Mouse (Mus musculus) cortical plate, adult 2 months (tissue): ENCODE results near the gene Mst1r. TPM values are rescaled to one million over a fixed set of nuclear protein-coding genes. Genes with fewer than 3 reads are reported as not detected.

Source experiments
- H3K27ac ChIP-seq: fragments of 200-500 bp; 2 replicates; pipeline ENCODE4 v1.5.1; 2012; ENCODE audit warnings: low read length, control low read depth, inconsistent platforms; ENCODE audit not compliant: insufficient read depth
- H3K4me1 ChIP-seq: fragments of 200-500 bp; 2 replicates; pipeline ENCODE4 v1.6.1; 2011; ENCODE audit warnings: low read length; ENCODE audit not compliant: control insufficient read depth, insufficient read depth
- H3K4me3 ChIP-seq: fragments of 200-500 bp; 2 replicates; pipeline ENCODE4 v1.5.1; 2011; ENCODE audit warnings: mild to moderate bottlenecking, low read length, control low read depth; ENCODE audit not compliant: insufficient read depth
- CTCF ChIP-seq: fragments of 200-500 bp; IDR thresholded peaks from 2 replicates; pipeline ENCODE4 v1.5.1; 2011; ENCODE audit warnings: mild to moderate bottlenecking, control low read depth, low read length; ENCODE audit not compliant: insufficient read depth; ENCODE audit errors: extremely low read depth
- POLR2A ChIP-seq: fragments of 200-500 bp; IDR thresholded peaks from 2 replicates; pipeline ENCODE4 v1.6.1; 2011; ENCODE audit warnings: mild to moderate bottlenecking, low read length, control low read depth; ENCODE audit not compliant: insufficient read depth; ENCODE audit errors: extremely low read depth
- polyA plus RNA-seq: library from polyadenylated mRNA; depleted of rRNA; stranded (reverse); fragments of >200 nt; gene quantifications from 2 replicates; pipeline ENCODE4 v1.2.3, GENCODE M21; 2012

The Mst1r gene
- polyA plus RNA-seq, 1 experiment = 2.0 TPM

DNA sequence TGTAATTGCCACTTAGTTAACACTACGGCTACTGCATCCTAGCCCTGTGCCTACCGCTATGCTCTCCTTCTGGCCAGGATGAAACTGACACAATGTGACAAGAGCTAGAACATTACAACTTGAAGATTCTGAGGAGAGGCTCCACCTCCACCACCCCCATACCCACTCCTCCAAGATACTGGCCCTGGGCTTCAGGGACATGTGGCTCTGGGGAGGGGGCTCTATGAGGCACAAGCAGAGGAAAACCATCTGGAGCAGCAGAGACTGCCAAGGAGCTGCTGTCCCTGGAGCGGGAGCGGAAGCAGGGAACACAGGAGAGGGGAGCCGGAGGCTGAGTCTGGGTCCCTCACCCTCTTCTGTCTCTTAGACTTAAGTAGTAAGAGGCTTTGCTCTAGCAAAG, 21.1 kb downstream of the Mst1r start:
- TF ChIP-seq CTCF = no peak
- no peak for TF ChIP-seq POLR2A
- H3K4me3 ChIP-seq = no peak overlapping the region
- H3K27ac ChIP-seq = no peak overlapping the region

DNA sequence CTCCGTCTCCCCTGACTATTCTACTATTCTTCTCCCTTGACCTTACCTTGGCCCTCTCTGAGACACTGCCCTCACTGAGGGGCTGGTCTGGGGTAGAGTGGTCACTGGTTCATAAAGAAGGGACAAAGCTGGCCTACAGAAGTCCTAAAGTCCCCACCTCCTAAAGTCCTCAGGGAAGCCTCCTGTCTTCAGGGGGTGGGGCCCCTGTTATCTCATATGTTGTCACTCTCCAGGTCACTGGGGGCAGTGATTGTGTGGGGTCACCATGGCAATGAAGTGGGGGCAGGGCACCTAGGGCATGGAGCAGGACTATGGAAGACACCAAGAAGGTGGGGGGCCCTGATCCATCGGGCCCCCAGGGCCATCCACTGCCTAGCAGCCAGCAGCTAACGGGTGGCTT, 21.5 kb downstream of the Mst1r start, which contains the start of gene Actl11:
Actl11 (plus strand) TSS at position 301 of the 400 bp plus-strand sequence.
- H3K27ac ChIP-seq = no peak within 1 kb of the TSS

More for the DNA sequence above, 21.1 kb downstream of the Mst1r start:
- H3K4me1 ChIP-seq = peaks cover 7% of the 10 kb centered on the region

GRCm38 (mm10) chr9:107932221-107932620, 25.5 kb downstream of the Mst1r start:
- no peak overlapping the region for H3K4me3 ChIP-seq
- peaks cover 3% of the 10 kb centered on the region for H3K4me1 ChIP-seq
- H3K27ac ChIP-seq = peak overlapping the region; percentile 12; the same call in 1 of the 2 replicates
- TF ChIP-seq POLR2A = no peak
- no peak for TF ChIP-seq CTCF

More for the DNA sequence above, 21.5 kb downstream of the Mst1r start, which contains the start of gene Actl11:
- TF ChIP-seq CTCF (no peak), POLR2A (no peak)
- Histone ChIP-seq H3K4me1 (peaks cover 7% of the 10 kb centered on the region), H3K4me3 (no peak within 1 kb of the TSS)

- peak; percentile 32; the same call in 1 of the 2 replicates for TF ChIP-seq POLR2A
- no peak for TF ChIP-seq CTCF
- Histone ChIP-seq H3K27ac (peak overlapping the region; percentile 3; the same call in 1 of the 2 replicates), H3K4me1 (peaks cover 2% of the 10 kb centered on the region), H3K4me3 (no peak overlapping the region)
Measured at GRCm38 (mm10) chr9:107934146-107934545, 27.5 kb downstream of the Mst1r start.

GRCm38 (mm10) chr9:107935374-107935773, 28.7 kb downstream of the Mst1r start, which contains the start of gene Camkv:
Camkv (plus strand) TSS chr9:107935674.
- Histone ChIP-seq H3K4me1 (peaks cover 12% of the 10 kb centered on the region), H3K4me3 (peak within 1 kb of the TSS; percentile 87), H3K27ac (peak within 1 kb of the TSS; percentile 83)
- TF ChIP-seq CTCF (no peak), POLR2A (no peak)

DNA sequence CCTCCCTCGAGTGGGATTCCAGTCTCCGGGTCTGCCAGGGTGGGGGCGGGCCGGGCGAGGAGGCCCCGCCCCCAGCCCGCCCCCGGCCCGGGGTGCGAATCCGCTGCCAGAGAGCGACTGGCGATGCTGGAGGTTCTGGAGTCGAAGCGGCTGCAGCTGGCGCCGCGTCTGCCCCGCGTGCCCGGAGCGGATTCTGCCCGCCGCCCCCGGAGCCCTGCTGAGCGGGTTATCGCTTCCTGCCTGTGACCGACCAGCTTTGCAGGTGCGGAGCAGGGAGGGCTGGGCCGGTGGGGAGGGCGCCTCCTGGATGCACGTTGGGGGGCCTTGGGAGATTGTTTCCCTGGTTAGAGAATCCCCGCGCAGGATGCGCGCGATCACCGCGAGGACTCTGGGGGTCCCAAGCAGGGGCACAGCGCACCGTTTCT, 29.1 kb downstream of the Mst1r start:
- TF ChIP-seq POLR2A (no peak), CTCF (no peak)
- Histone ChIP-seq H3K27ac (peak overlapping the region; percentile 83), H3K4me3 (peak overlapping the region; percentile 87), H3K4me1 (peaks cover 14% of the 10 kb centered on the region)

DNA sequence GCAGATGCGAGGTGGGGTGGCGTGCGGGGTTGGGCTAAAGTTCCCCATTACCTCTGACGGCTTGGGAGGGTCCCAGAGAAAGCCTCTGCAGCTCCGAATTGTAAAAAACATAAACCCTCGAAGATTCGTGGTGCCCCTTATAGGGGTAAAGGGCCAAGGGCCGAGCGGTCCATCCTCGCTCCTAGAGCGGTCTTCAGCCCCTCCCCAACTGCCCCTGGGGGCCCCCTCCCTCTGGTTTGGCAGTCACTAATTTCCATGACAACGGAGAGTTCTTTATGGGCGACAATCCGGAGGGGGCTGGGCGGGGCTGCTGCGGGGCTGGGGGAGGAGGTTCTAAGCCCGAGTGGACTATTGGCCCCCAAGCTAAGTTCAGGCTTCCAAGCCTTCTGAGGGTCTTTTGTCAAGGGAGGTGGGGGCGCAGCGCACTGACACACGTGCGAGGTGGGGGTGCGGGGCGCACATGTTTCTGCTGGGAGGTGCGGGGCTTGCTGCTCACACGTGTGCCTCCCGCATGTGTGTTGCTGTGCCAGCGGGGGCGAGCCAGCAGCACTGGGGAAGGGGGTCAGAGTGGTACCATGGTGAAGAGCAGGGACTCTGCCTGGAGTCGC, 29.6 kb downstream of the Mst1r start:
- H3K27ac ChIP-seq = peak overlapping the region; percentile 83
- TF ChIP-seq POLR2A = no peak
- no peak for TF ChIP-seq CTCF
- H3K4me1 ChIP-seq = peaks cover 14% of the 10 kb centered on the region
- H3K4me3 ChIP-seq = peak overlapping the region; percentile 87

DNA sequence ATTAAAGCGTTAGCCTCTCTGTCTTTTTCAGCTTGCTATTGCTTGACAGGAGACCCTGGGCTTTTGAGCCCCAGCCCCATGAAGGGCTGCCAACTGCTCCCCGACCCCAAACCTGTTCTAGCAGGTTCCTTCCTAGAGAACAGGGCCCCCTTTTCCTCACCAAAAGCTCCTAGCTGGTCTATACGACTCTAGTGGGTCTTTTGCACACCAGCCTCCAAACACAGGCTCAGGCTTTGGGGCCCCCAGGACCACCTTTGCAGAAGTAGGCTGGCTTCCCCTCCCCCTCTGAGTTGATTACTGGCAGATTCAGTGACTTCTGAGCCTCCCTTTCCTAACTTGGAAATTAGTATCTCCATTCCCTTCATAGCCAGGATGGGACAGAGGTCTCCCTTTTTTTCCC, 30.2 kb downstream of the Mst1r start:
- Histone ChIP-seq H3K4me3 (peak overlapping the region; percentile 87), H3K27ac (peak overlapping the region; percentile 80), H3K4me1 (peaks cover 14% of the 10 kb centered on the region)
- TF ChIP-seq POLR2A (no peak), CTCF (no peak)

DNA sequence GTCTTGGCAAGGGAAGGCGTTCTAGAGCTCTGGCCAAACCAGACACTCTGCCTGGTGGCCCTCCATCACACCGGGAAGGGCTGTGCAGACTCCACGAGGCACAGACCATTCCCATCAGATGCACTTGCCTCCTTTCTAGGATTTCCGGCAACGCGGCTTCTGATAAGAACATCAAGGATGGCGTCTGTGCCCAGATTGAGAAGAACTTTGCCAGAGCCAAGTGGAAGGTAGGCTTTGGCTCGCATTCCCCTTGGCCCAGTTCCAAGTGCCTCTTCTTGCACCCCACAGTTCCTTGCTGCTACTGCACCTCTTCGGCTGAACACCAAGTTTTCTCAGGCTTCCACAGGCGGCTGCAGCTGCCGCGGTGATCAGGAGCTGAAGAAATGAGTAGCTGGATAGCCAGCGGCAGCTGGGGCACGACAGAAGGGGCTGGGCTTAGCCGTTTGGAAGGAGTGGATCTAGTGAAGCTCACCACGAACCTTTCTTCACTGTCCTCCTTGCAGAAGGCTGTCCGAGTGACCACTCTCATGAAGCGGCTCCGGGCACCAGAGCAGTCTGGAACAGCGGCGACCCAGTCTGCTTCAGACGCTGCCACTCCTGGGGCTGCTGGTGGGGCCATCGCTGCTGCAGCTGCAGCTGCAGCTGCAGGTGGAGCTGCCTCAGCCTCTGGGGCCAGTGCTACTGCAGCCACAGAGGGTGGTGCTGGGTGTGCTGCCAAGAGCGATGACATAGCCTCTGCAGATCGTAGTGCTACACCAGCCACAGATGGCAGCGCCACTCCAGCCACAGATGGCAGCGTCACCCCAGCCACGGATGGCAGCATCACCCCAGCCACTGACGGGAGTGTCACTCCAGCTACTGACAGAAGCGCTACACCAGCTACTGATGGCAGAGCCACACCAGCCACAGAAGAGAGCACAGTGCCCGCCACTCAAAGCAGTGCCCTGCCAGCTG, 40.8 kb downstream of the Mst1r start:
- TF ChIP-seq POLR2A (no peak), CTCF (no peak)
- H3K4me1 ChIP-seq = no peaks in the 10 kb centered on the region
- no peak overlapping the region for H3K4me3 ChIP-seq
- H3K27ac ChIP-seq = no peak overlapping the region; the same call in 1 of the 2 replicates
